Mouse (Mus musculus): Measurements from ENCODE around the gene Cep170b. TPM values are rescaled to one million over a fixed set of nuclear protein-coding genes. Genes with fewer than 3 reads are reported as not detected.
A peak's percentile ranks its signal among the peaks of the same experiment; 100 is the strongest.

Cep170b gene
- polyA plus RNA-seq, 1 experiment from 2014 or later, result 48.8 TPM

DNA sequence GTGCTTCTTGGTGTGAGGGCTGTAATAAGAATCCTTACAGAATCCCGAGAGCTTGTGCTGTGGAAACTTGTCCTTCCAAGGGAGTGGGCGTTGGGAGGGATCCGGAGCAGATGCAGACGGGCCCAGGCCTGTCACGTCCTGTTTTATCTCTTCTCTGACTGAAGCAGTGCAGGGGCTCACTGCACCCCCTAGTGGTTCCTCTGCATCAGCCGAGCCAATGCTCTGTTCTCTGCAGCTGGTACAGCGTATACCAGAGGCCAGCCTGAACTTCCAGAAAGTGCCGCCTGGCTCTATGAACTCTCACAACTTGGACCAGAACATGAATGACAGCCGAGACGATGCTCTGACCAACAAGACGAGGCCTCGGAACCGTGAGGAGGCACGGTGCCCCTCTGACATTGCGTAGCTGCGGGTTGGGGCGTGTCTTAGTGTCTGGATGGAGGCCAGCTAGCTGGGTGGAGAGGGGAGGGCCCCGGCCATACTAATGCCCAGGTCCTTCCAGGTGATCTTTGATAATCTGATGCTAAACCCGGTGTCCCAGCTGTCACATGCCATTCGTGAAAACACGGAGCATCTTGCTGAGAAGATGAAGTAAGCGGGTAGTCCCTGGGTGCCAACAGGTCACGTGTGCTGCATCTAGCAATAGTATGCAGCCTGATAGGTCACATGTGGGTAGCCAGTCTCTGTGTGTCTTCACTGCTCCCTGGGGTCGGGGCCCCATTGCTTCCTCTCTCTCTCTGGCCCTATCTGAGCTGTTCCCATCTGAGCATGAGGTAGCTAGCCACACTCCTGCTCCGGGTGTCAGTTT lies 23.1 kb downstream of the Cep170b start:
- ATAC-seq (ENCODE audit: low FRiP score, low read depth), result peak; percentile 29; the same call in 1 of the 2 replicates
- Histone ChIP-seq H3K27ac (replicated peaks) (no peak overlapping the region), H3K4me2 (no peak overlapping the region), H3K9ac (peak overlapping the region; percentile 27; the same call in 1 of the 2 replicates), H3K9me3 (no peaks in the 10 kb centered on the region), H3K4me1 (replicated peaks) (peaks cover 24% of the 10 kb centered on the region), H3K27me3 (no peaks in the 10 kb centered on the region), H3K4me3 (no peak overlapping the region), H3K36me3 (peaks cover 38% of the 10 kb centered on the region)
- WGBS, result 54% methylated on average over 25 of the region's 25 CpGs

DNA sequence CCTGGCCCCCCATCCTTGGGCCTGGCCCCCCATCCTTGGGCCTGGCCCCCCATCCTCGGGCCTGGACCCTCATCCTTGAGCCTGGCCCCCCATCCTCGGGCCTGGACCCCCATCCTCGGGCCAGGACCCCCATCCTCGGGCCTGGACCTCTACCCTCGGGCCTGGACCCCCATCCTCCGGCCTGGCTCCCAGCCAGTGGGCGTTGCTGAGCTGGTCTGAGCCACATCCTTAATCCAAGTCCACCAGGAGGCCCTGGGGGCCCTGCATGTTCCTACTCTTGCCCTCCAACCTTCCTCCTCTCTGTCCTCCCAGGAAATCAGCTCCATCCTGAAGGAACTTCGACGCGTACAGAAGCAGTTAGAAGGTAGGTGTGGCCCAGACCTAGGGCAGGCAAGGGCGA lies 24.0 kb downstream of the Cep170b start:
- no peak overlapping the region for H3K4me3 ChIP-seq
- 89% methylated on average over 10 of the region's 11 CpGs for WGBS
- no peak overlapping the region for H3K4me2 ChIP-seq
- H3K27ac ChIP-seq (replicated peaks), result no peak overlapping the region
- no peak for ATAC-seq (ENCODE audit: low FRiP score, low read depth)
- H3K4me1 ChIP-seq (replicated peaks), result peaks cover 24% of the 10 kb centered on the region
- H3K9ac ChIP-seq, result 0 out of 2 replicates have a peak overlapping the region, but pooled peaks have one; percentile 16
- no peaks in the 10 kb centered on the region for H3K27me3 ChIP-seq
- H3K9me3 ChIP-seq, result no peaks in the 10 kb centered on the region
- peaks cover 31% of the 10 kb centered on the region for H3K36me3 ChIP-seq

DNA sequence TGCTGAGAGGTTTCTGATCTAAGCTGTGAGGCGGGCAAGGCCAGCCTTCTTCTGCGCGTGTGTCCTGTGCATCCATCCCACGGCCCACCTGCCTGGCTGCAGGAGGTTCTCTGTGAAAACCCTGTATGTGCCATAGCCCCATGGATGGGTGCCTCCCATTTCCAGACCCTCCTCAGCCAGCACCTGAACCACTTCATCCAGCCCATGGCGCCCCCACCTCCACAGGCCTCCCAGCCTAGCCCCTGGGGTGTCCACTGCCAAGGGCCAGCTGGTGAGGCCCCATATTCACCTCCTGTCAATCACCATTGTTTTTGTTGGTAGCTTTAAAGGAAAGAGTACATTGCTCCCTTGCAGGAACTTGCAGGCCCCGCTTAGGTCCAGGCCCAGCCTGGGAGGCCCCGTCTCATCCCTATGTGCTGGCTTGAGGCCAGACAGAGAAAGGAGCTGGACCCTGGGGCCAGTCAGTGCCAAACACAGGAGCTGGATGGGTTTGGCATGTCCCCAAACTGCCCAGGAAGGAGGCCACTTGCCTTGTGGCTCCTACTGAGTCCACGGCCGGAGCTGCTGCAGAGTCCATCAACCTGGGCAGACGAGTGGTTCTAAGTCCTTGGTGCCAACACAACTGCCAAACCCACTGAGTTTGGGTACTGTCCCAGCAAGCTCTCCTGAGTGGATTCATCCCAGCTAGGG lies 24.8 kb downstream of the Cep170b start:
- WGBS, result 76% methylated on average over 10 of the region's 10 CpGs
- ATAC-seq (ENCODE audit: low FRiP score, low read depth), result no peak

DNA sequence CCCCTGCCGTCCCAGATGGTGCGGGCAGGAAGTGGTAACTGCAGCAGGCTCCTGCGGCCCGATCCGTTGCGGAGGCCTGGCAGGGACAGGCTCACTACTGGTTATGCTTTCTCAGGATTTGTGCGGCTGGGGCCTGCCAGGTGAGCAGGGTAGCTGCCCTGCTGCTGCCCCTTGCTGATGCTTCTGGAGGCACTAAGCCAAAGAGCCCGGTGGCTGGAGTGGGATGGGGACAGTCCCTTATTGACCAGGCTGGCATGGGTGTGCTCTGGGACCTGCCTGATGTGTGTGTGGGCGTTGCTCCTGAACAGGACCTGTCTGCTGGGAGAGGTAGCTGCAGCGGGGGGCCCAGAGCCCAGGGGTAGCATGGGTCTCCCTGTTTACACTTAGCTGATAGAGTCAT lies 25.5 kb downstream of the Cep170b start:
- H3K4me1 ChIP-seq (replicated peaks), result peaks cover 24% of the 10 kb centered on the region
- H3K9ac ChIP-seq, result no peak overlapping the region
- no peak overlapping the region for H3K4me2 ChIP-seq
- 92% methylated on average over 10 of the region's 10 CpGs for WGBS
- H3K27me3 ChIP-seq, result no peaks in the 10 kb centered on the region
- no peak for ATAC-seq (ENCODE audit: low FRiP score, low read depth)
- no peak overlapping the region for H3K27ac ChIP-seq (replicated peaks)
- peaks cover 21% of the 10 kb centered on the region for H3K36me3 ChIP-seq
- no peak overlapping the region for H3K4me3 ChIP-seq
- no peaks in the 10 kb centered on the region for H3K9me3 ChIP-seq

More for the DNA sequence above, 24.8 kb downstream of the Cep170b start:
- Histone ChIP-seq H3K27ac (replicated peaks) (no peak overlapping the region), H3K4me2 (no peak overlapping the region), H3K4me3 (no peak overlapping the region), H3K4me1 (replicated peaks) (peaks cover 24% of the 10 kb centered on the region), H3K27me3 (no peaks in the 10 kb centered on the region), H3K9me3 (no peaks in the 10 kb centered on the region), H3K36me3 (peaks cover 27% of the 10 kb centered on the region), H3K9ac (no peak overlapping the region)

DNA sequence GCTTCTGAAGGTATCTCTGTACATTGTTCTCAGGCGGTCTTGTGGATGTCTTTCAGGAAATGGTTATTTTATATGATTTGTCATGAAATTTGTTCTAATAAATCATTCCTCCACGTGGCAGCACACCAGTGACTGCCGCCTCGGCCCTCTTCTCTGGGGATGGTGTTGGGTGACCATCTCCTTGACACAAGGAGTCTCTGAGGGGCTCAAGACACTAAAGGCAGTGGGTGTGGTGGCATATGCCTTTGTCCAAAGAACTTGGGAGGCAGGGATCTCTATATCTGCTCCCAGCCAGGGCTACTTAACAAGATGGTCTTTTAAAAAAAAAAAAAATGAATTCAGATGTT lies 26.2 kb downstream of the Cep170b start:
- 73% methylated on average over 4 of the region's 4 CpGs for WGBS
- Histone ChIP-seq H3K27ac (replicated peaks) (peak overlapping the region; percentile 59), H3K4me2 (no peak overlapping the region), H3K36me3 (peaks cover 21% of the 10 kb centered on the region), H3K9ac (no peak overlapping the region), H3K27me3 (no peaks in the 10 kb centered on the region), H3K4me1 (replicated peaks) (peaks cover 24% of the 10 kb centered on the region), H3K4me3 (no peak overlapping the region), H3K9me3 (no peaks in the 10 kb centered on the region)
- peak; percentile 13 for ATAC-seq (ENCODE audit: low FRiP score, low read depth)

DNA sequence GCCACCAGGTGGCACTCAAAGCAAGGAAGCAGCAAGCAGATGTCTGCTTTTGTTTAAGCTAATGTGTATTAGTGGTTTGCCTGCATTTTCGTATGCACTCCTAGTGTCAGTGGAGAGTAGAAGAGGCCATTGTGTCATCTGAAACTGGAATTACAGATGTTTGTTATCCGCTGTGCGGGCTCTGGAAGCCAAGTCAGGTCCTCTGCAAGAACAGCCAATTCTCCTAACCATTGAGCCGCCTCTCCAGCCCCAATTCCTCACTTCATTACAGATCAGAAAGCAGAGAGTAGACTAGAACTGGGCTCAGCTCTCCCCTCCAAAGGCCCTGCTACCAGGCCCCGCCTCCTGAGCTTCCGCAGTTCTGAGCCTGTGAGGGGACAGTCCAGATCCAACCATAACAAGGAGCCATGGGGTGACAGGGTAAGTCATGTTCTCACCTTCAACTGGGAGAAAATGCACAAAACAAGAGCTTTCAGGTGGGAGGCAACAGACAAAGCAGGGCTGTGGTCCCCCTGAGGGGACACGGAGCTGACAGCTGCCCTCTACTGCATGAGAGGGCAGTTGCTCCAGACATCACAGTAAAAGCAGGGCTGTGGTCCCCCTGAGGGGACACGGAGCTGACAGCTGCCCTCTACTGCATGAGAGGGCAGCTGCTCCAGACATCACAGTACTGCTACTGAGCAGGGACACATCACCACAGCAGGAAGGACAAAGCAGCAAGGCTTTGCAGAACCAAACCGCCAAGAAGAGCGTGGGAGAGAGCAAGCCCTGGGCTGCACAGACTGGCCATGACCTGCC lies 26.8 kb downstream of the Cep170b start:
- Histone ChIP-seq H3K4me1 (replicated peaks) (peaks cover 24% of the 10 kb centered on the region), H3K27me3 (no peaks in the 10 kb centered on the region), H3K9me3 (no peaks in the 10 kb centered on the region), H3K4me3 (no peak overlapping the region), H3K9ac (peak overlapping the region; percentile 29; the same call in 1 of the 2 replicates), H3K27ac (replicated peaks) (peak overlapping the region; percentile 88), H3K4me2 (peak overlapping the region; percentile 23; the same call in 1 of the 2 replicates), H3K36me3 (peaks cover 21% of the 10 kb centered on the region)
- ATAC-seq (ENCODE audit: low FRiP score, low read depth), result peak; percentile 46
- 22% methylated on average over 10 of the region's 10 CpGs for WGBS

DNA sequence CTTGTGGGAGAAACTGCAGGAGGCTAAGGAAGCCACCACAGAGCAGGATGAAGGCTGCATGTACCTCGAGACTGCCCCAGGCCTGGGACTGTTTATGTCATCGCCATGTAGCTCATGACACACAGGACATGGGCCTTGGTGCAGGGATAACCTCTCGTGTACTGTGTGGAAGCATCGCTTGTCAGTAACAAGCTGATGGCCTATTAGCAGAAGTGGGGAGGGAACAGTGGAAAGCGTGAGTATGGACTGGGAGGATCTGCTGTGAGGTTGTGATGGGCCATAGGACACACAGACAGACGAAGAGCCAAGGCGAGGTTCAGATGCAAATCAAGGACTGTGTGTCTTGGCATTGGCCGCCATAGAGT lies 27.3 kb downstream of the Cep170b start:
- H3K27ac ChIP-seq (replicated peaks), result peak overlapping the region; percentile 88
- ATAC-seq (ENCODE audit: low FRiP score, low read depth), result no peak; the same call in 1 of the 2 replicates
- no peaks in the 10 kb centered on the region for H3K9me3 ChIP-seq
- no peak overlapping the region for H3K4me3 ChIP-seq
- H3K36me3 ChIP-seq, result peaks cover 21% of the 10 kb centered on the region
- no peak overlapping the region for H3K4me2 ChIP-seq
- peak overlapping the region; percentile 29; the same call in 1 of the 2 replicates for H3K9ac ChIP-seq
- peaks cover 24% of the 10 kb centered on the region for H3K4me1 ChIP-seq (replicated peaks)
- no peaks in the 10 kb centered on the region for H3K27me3 ChIP-seq
- 56% methylated on average over 8 of the region's 8 CpGs for WGBS

DNA sequence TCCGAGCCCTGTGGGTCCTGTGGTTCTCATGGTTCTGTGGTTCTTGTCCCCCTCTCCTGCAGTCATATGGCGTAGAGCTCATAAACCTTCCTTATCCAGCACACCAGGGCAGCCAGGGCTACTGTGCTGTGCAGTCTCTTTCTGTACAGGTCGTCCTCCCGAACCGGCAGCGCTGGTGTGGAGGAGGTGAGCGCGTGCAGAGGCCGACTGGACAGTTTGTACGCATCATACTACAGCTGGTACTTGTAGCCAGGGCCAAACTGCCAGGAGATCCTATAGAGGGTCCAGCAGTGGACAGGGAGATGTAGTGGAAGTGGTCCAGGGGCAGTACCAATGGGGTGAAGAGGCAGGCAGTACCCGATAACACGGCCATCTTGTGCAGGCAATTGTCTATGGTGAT lies 30.7 kb downstream of the Cep170b start:
- Histone ChIP-seq H3K9me3 (no peaks in the 10 kb centered on the region), H3K9ac (no peak overlapping the region), H3K36me3 (no peaks in the 10 kb centered on the region), H3K4me3 (no peak overlapping the region), H3K4me1 (replicated peaks) (peaks cover 14% of the 10 kb centered on the region), H3K27ac (replicated peaks) (no peak overlapping the region), H3K27me3 (no peaks in the 10 kb centered on the region), H3K4me2 (no peak overlapping the region)
- WGBS, result 88% methylated on average over 12 of the region's 12 CpGs
- no peak for ATAC-seq (ENCODE audit: low FRiP score, low read depth)

DNA sequence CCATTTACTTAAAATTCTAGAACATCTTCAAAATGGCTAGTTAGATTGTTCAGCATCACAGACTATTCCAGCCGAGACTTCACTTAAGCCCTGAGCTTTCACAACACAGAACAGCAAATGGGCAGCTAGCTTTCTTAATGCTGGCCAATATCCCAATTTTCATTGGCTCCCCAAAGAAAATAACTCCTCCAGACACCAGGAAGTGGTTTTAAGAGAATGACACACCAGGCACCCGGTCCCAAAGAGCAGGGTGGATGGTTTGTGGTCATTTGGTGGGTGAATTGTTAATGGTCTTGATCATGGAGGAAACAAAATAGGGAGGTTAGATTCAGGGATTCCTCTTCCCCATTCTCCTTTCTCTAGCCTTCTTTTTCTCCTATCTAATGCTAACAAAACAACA lies 32.1 kb downstream of the Cep170b start:
- 72% methylated on average over 2 of the region's 2 CpGs for WGBS
- no peak overlapping the region for H3K4me3 ChIP-seq
- ATAC-seq (ENCODE audit: low FRiP score, low read depth), result no peak

DNA sequence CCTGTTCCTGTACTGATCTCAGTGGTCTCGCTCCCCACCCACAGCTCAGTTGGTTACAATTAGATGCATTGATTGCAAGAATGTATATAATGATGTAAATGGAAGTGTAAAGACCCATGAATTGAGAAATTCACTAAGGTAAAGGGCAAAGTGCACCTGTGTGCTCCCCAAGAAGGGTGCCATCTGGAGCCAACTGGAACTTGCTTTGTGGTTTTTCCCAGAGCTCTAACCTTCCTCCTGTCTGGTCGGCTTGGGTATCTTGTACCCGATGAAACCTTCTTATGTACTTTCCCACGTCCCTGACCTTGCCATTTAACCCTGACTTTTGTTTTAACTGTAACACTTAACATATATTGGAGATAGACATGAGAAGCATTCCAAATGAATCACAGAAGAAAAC lies 35.6 kb downstream of the Cep170b start:
- Histone ChIP-seq H3K36me3 (no peaks in the 10 kb centered on the region), H3K9me3 (no peaks in the 10 kb centered on the region), H3K9ac (no peak overlapping the region), H3K27ac (replicated peaks) (no peak overlapping the region), H3K27me3 (no peaks in the 10 kb centered on the region), H3K4me1 (replicated peaks) (no peaks in the 10 kb centered on the region), H3K4me3 (no peak overlapping the region), H3K4me2 (no peak overlapping the region)
- ATAC-seq (ENCODE audit: low FRiP score, low read depth), result no peak
- WGBS, result 78% methylated on average over 4 of the region's 4 CpGs

More for the DNA sequence above, 32.1 kb downstream of the Cep170b start:
- Histone ChIP-seq H3K9ac (no peak overlapping the region), H3K36me3 (no peaks in the 10 kb centered on the region), H3K4me2 (no peak overlapping the region), H3K9me3 (no peaks in the 10 kb centered on the region), H3K27ac (replicated peaks) (no peak overlapping the region), H3K4me1 (replicated peaks) (peaks cover 5% of the 10 kb centered on the region), H3K27me3 (no peaks in the 10 kb centered on the region)

DNA sequence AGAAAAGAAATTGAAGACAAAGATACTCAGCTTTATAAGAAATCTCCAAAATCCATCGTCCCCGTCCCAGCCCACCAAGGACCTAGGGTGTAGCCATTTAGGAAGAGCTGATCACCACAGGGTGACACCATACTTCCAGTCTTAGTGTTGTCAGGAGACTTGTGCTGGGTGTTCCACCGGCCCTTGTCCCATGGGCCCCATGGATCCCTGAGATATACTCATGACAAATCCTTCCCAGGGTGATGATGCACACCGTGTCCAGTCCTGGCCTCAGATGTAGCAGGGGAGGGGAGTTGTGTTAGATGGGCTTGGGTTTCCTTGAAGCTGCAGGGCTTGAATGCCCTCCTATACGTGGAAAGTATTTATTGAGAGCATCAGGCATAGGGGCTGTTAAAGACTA lies 37.6 kb downstream of the Cep170b start:
- 91% methylated on average over 5 of the region's 5 CpGs for WGBS

DNA sequence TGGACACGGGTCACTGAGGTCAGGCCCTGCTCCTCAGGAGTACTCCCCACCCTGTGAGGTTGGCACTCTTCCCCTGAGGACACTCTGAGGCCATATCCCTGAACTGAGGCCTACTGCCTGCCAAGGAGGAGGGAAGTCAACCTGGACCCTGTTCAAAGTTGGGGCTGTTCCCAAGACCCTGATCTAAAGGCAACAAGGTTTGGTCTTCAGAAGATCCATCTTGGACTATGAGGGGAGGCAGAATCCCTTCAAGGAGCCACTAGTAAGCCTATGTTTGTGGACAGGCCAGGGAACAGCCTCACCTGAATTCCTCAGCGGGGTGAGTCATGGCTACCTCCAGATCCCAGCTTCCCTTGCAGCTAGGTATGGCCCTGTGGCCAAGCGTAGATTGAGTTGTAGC lies 39.2 kb downstream of the Cep170b start:
- no peaks in the 10 kb centered on the region for H3K27me3 ChIP-seq
- no peaks in the 10 kb centered on the region for H3K4me1 ChIP-seq (replicated peaks)
- H3K4me3 ChIP-seq, result no peak overlapping the region
- H3K36me3 ChIP-seq, result no peaks in the 10 kb centered on the region
- no peak overlapping the region for H3K4me2 ChIP-seq
- no peak overlapping the region for H3K27ac ChIP-seq (replicated peaks)
- no peaks in the 10 kb centered on the region for H3K9me3 ChIP-seq
- WGBS, result 91% methylated on average over 3 of the region's 3 CpGs
- ATAC-seq (ENCODE audit: low FRiP score, low read depth), result no peak
- H3K9ac ChIP-seq, result no peak overlapping the region

More for the DNA sequence above, 37.6 kb downstream of the Cep170b start:
- H3K4me3 ChIP-seq, result no peak overlapping the region
- H3K27me3 ChIP-seq, result no peaks in the 10 kb centered on the region
- H3K27ac ChIP-seq (replicated peaks), result no peak overlapping the region
- H3K4me2 ChIP-seq, result no peak overlapping the region
- no peak overlapping the region for H3K9ac ChIP-seq
- no peak for ATAC-seq (ENCODE audit: low FRiP score, low read depth)
- no peaks in the 10 kb centered on the region for H3K9me3 ChIP-seq
- H3K36me3 ChIP-seq, result no peaks in the 10 kb centered on the region
- H3K4me1 ChIP-seq (replicated peaks), result no peaks in the 10 kb centered on the region
